Mouse (Mus musculus) heart, adult 2 months (tissue): ENCODE measurements around the gene Gpr157. TPM values are rescaled to one million over a fixed set of nuclear protein-coding genes. Genes with fewer than 3 reads are reported as not detected.

Experiments used
- DNase-seq, 2 experiments: peaks; one replicate each; pipeline ENCODE4 v3.0.0; 2021
- H3K27ac ChIP-seq: fragments of 200-600 bp; 2 replicates; pipeline ENCODE4 v1.8.1; 2022
- H3K27me3 ChIP-seq: fragments of 200-500 bp; 2 replicates; pipeline ENCODE4 v1.6.1; 2012; ENCODE audit warnings: mild to moderate bottlenecking, low read length, inconsistent platforms, mixed read lengths; ENCODE audit not compliant: control insufficient read depth, insufficient read depth
- H3K36me3 ChIP-seq: fragments of 200-500 bp; 2 replicates; pipeline ENCODE4 v1.6.1; 2012; ENCODE audit warnings: low read length, inconsistent platforms; ENCODE audit not compliant: control insufficient read depth, insufficient read depth
- H3K4me1 ChIP-seq: fragments of 200-500 bp; 2 replicates; pipeline ENCODE4 v1.6.1; 2011; ENCODE audit warnings: low read length; ENCODE audit not compliant: control insufficient read depth, insufficient read depth
- H3K4me3 ChIP-seq: fragments of 200-600 bp; 2 replicates; pipeline ENCODE4 v1.8.1; 2022
- H3K79me2 ChIP-seq: fragments of 200-500 bp; replicated peaks from 2 replicates; pipeline ENCODE4 v1.6.1; 2012; ENCODE audit warnings: mild to moderate bottlenecking, inconsistent platforms, low read length, moderate library complexity, mixed read lengths; ENCODE audit not compliant: control insufficient read depth, insufficient read depth
- H3K9ac ChIP-seq: fragments of 200-500 bp; 2 replicates; pipeline ENCODE4 v1.6.1; 2012; ENCODE audit warnings: low read depth, mild to moderate bottlenecking, control low read depth, inconsistent platforms, low read length, mixed read lengths
- CTCF ChIP-seq: fragments of 200-600 bp; IDR thresholded peaks from 2 replicates; pipeline ENCODE4 v1.8.1; 2022; ENCODE audit warnings: antibody characterized with exemption, mild to moderate bottlenecking, moderate library complexity
- EP300 ChIP-seq: fragments of 200-500 bp; IDR thresholded peaks from 2 replicates; pipeline ENCODE4 v1.6.1; 2011; ENCODE audit warnings: low read depth, low read length, control low read depth; ENCODE audit not compliant: insufficient read depth
- POLR2A ChIP-seq: fragments of 200-500 bp; IDR thresholded peaks from 2 replicates; pipeline ENCODE4 v1.6.1; 2011; ENCODE audit warnings: mild to moderate bottlenecking, low read depth, low read length, control low read depth; ENCODE audit not compliant: insufficient read depth
- WGBS: fragments of 180-500 bp; shearing (Covaris S2); methylation state at CpG from one replicate; pipeline ENCODE4 v1.1.7; 2018; 5-methylcytosine and 5-hydroxymethylcytosine counted together
- intact Hi-C: fragments of 180-260 bp; cut with DNase I; formaldehyde crosslinking; loops from one replicate; pipeline ENCODE4 v1.15.1; 2025
- polyA plus RNA-seq: library from polyadenylated mRNA; depleted of rRNA; stranded (reverse); fragments of >200 nt; gene quantifications from 2 replicates; pipeline ENCODE4 v1.2.3, GENCODE M21; 2012
- total RNA-seq, 2 experiments: library from RNA; stranded (reverse); gene quantifications; 2 replicates each; pipeline ENCODE4 v1.2.3; 2021

Gene Gpr157
- total and polyA plus RNA-seq, 3 experiments = 21.8 to 42.4 (median 34.2) TPM

- H3K4me3 ChIP-seq = no peak overlapping the region
- no peak overlapping the region for H3K9ac ChIP-seq
- WGBS = 83% methylated on average over 7 of the region's 7 CpGs
- H3K36me3 ChIP-seq = no peaks in the 10 kb centered on the region
- intact Hi-C loops = no loop called here
- no peaks in the 10 kb centered on the region for H3K79me2 ChIP-seq
- H3K27ac ChIP-seq = no peak overlapping the region
- H3K4me1 ChIP-seq = no peaks in the 10 kb centered on the region
- DNase-seq = no peak
- no peaks in the 10 kb centered on the region for H3K27me3 ChIP-seq
- TF ChIP-seq CTCF (no peak), EP300 (no peak), POLR2A (no peak)
Observed at GRCm38 (mm10) chr4:150075350-150075749, 11.8 kb upstream of the Gpr157 start.

DNA sequence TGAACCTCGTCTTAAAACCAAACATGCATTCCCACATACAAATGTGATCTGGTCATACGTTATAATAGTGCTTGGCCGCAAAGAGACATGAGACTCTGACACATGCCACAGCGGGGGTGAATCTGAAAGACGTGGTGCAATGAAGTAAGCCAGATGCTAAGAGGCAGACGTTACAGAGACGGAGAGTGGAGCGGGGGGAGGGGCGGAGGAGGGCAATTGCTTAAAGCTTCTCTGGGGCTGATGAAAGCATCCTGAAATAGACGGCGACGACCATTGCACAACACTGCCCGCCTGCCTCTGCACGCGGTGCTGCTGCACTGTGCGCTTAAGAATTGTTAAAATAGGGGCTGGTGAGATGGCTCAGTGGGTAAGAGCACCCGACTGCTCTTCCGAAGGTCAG, 11.0 kb upstream of the Gpr157 start:
- H3K27ac ChIP-seq = no peak overlapping the region

DNA sequence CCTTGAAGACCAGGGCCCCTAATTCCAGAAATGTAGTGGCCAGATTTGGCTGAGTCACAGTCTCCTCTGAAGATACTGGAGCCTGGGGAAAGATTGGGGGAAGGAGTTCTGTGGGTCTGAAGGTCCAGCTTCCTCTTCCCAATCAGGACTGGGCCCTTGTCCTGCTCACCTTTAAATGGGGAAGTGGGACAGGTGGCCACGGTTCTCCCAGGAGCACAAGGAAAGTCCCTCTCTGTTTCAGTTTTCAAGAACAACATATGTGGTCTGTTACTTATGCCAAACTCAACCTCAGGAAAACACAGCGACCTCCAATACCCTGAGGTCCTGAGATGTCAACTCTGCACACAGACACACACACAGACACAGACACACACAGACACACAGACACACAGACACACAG, 8.5 kb upstream of the Gpr157 start:
- no peak for TF ChIP-seq CTCF
- no peak for TF ChIP-seq POLR2A
- TF ChIP-seq EP300 = no peak
- Histone ChIP-seq H3K79me2 (no peaks in the 10 kb centered on the region), H3K9ac (no peak overlapping the region), H3K4me3 (no peak overlapping the region), H3K27ac (no peak overlapping the region), H3K27me3 (no peaks in the 10 kb centered on the region), H3K4me1 (no peaks in the 10 kb centered on the region), H3K36me3 (no peaks in the 10 kb centered on the region)
- no peak for DNase-seq
- 66% methylated on average over 2 of the region's 2 CpGs for WGBS
- intact Hi-C loops = no loop called here

More for the DNA sequence above, 11.0 kb upstream of the Gpr157 start:
- Histone ChIP-seq H3K79me2 (no peaks in the 10 kb centered on the region), H3K4me3 (no peak overlapping the region), H3K27me3 (no peaks in the 10 kb centered on the region), H3K4me1 (no peaks in the 10 kb centered on the region), H3K9ac (no peak overlapping the region), H3K36me3 (no peaks in the 10 kb centered on the region)
- peak; percentile 26 to 45 for DNase-seq
- 36% methylated on average over 18 of the region's 18 CpGs for WGBS
- TF ChIP-seq EP300 (no peak), POLR2A (no peak), CTCF (no peak)
- intact Hi-C loops = no loop called here

GRCm38 (mm10) chr4:150079244-150079643, 7.9 kb upstream of the Gpr157 start:
- DNase-seq = peak in 1 of 2 experiments; percentile 22
- H3K36me3 ChIP-seq = no peaks in the 10 kb centered on the region
- no peak overlapping the region for H3K9ac ChIP-seq
- no peaks in the 10 kb centered on the region for H3K27me3 ChIP-seq
- 50% methylated on average over 7 of the region's 7 CpGs for WGBS
- no peak overlapping the region for H3K4me3 ChIP-seq
- H3K4me1 ChIP-seq = no peaks in the 10 kb centered on the region
- no peak for TF ChIP-seq EP300
- TF ChIP-seq CTCF = no peak
- no peak for TF ChIP-seq POLR2A
- H3K79me2 ChIP-seq = no peaks in the 10 kb centered on the region
- no peak overlapping the region for H3K27ac ChIP-seq
- intact Hi-C loops = no loop called here

DNA sequence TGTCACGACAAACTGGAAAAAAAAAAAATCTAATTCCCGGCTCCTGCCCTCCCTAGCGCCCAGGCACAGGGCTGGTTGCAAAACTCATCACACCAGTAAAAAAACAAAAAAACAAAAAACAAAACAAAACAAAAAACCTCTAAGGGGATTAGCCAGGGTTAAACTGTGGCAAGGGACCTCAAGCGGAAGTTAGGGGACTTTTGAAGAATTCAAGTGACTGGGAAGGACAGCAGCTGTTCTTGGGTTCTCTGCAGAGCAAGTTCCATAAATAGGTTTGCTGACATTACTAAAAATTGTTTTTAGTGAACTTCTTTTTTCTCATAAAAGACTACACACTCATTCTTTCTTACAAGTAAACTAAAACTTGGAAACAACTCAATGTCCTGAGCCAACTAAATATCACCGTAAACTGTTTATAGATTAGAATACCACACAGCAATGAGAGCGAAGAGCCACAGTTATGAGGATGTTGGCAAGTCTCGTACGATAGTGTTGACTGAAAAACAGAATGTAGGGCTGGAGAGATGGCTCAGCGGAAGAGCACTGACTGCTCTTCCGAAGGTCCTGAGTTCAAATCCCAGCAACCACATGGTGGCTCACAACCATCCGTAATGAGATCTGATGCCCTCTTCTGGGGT, 6.7 kb upstream of the Gpr157 start:
- Histone ChIP-seq H3K9ac (no peak overlapping the region), H3K27me3 (no peaks in the 10 kb centered on the region), H3K4me1 (no peaks in the 10 kb centered on the region), H3K4me3 (no peak overlapping the region), H3K36me3 (no peaks in the 10 kb centered on the region), H3K27ac (no peak overlapping the region), H3K79me2 (no peaks in the 10 kb centered on the region)
- TF ChIP-seq EP300 (no peak), CTCF (no peak), POLR2A (no peak)
- DNase-seq = no peak
- intact Hi-C loops = no loop called here
- 67% methylated on average over 11 of the region's 11 CpGs for WGBS

DNA sequence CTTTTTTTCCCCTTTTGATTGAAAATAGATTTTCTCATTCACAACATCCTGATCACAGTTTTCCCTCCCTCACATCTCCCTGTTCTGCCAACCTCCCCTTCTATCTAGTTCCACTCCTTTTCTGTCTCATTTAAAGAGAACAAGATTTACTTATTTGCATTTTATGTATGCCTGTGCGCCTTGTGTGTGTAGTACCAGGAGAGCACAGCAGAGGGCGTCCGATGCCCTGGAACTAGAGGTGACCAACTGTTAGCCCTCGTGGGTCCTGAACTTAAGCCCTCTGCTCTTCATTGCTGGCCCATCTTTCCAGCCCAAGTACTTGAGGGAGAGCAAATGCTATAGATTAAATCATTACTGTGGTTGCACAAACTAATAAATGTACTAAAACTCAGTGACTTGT, 1.8 kb upstream of the Gpr157 start:
- H3K9ac ChIP-seq = no peak overlapping the region
- H3K79me2 ChIP-seq = no peaks in the 10 kb centered on the region
- H3K4me3 ChIP-seq = no peak overlapping the region
- WGBS = 76% methylated on average over 4 of the region's 4 CpGs
- no peaks in the 10 kb centered on the region for H3K36me3 ChIP-seq
- H3K4me1 ChIP-seq = 0 out of 2 replicates have a peak, but pooled peaks cover 1% of the 10 kb centered on the region
- no peak for DNase-seq
- no peak overlapping the region for H3K27ac ChIP-seq
- TF ChIP-seq EP300 (no peak), CTCF (peak; percentile 31)
- intact Hi-C loops = no loop called here
- H3K27me3 ChIP-seq = no peaks in the 10 kb centered on the region
